Mouse (Mus musculus) right cerebral cortex, postnatal 14 days (tissue): Measurements from ENCODE around the gene Sh3rf1.

Experiments used
- DNase-seq: peaks from one replicate; pipeline ENCODE4 v3.0.0; 2022

Gene Sh3rf1

GRCm38 (mm10) chr8:61325014-61325715, 101.5 kb downstream of the Sh3rf1 start:
- DNase-seq = no peak

GRCm38 (mm10) chr8:61326281-61326680, 102.6 kb downstream of the Sh3rf1 start:
- no peak for DNase-seq

- DNase-seq = no peak
Measured at GRCm38 (mm10) chr8:61327333-61327732, 103.7 kb downstream of the Sh3rf1 start.

- no peak for DNase-seq
Measured at GRCm38 (mm10) chr8:61339629-61340028, 116.0 kb downstream of the Sh3rf1 start.

GRCm38 (mm10) chr8:61340283-61340984, 116.8 kb downstream of the Sh3rf1 start:
- no peak for DNase-seq

- DNase-seq = no peak
Measured at GRCm38 (mm10) chr8:61341587-61342441, 118.1 kb downstream of the Sh3rf1 start.

- DNase-seq = no peak
Measured at GRCm38 (mm10) chr8:61342473-61343026, 118.9 kb downstream of the Sh3rf1 start.

GRCm38 (mm10) chr8:61344435-61344834, 120.8 kb downstream of the Sh3rf1 start:
- no peak for DNase-seq

GRCm38 (mm10) chr8:61346941-61347340, 123.3 kb downstream of the Sh3rf1 start:
- no peak for DNase-seq

- no peak for DNase-seq
Measured at GRCm38 (mm10) chr8:61347526-61347925, 123.9 kb downstream of the Sh3rf1 start.

- DNase-seq = no peak
Measured at GRCm38 (mm10) chr8:61348029-61348428, 124.4 kb downstream of the Sh3rf1 start.

- DNase-seq = no peak
Measured at GRCm38 (mm10) chr8:61348518-61348917, 124.8 kb downstream of the Sh3rf1 start.

GRCm38 (mm10) chr8:61350443-61350842, 126.8 kb downstream of the Sh3rf1 start:
- DNase-seq = no peak

GRCm38 (mm10) chr8:61351638-61352037, 128.0 kb downstream of the Sh3rf1 start:
- DNase-seq = no peak

GRCm38 (mm10) chr8:61355503-61355902, 131.8 kb downstream of the Sh3rf1 start:
- DNase-seq = no peak

- no peak for DNase-seq
Measured at GRCm38 (mm10) chr8:61359004-61359403, 135.3 kb downstream of the Sh3rf1 start.

GRCm38 (mm10) chr8:61359851-61360272, 136.2 kb downstream of the Sh3rf1 start:
- no peak for DNase-seq

- DNase-seq = no peak
Measured at GRCm38 (mm10) chr8:61360362-61360761, 136.7 kb downstream of the Sh3rf1 start.

GRCm38 (mm10) chr8:61361476-61361875, 137.8 kb downstream of the Sh3rf1 start:
- DNase-seq = no peak

GRCm38 (mm10) chr8:61362301-61362913, 138.7 kb downstream of the Sh3rf1 start:
- DNase-seq = no peak

- no peak for DNase-seq
Measured at GRCm38 (mm10) chr8:61373303-61373702, 149.6 kb downstream of the Sh3rf1 start.

GRCm38 (mm10) chr8:61374059-61374755, 150.5 kb downstream of the Sh3rf1 start:
- no peak for DNase-seq
